Mouse (Mus musculus) heart, postnatal 0 days (tissue): ENCODE measurements around the gene Slc25a53.

Source experiments
- CTCF ChIP-seq: IDR thresholded peaks from 2 replicates; pipeline ENCODE4 v1.5.1; 2016; ENCODE audit warnings: antibody characterized with exemption, control low read depth, low read depth
- EP300 ChIP-seq: IDR thresholded peaks from 2 replicates; pipeline ENCODE4 v1.6.1; 2016; ENCODE audit warnings: antibody characterized with exemption, low read depth

GRCm38 (mm10) chrX:136986039-136986438 is 52.1 kb downstream of the Slc25a53 start:
- TF ChIP-seq CTCF (no peak), EP300 (no peak)
